10 mouse cellular contexts compared by ENCODE assay signal in the genomic region with DNA sequence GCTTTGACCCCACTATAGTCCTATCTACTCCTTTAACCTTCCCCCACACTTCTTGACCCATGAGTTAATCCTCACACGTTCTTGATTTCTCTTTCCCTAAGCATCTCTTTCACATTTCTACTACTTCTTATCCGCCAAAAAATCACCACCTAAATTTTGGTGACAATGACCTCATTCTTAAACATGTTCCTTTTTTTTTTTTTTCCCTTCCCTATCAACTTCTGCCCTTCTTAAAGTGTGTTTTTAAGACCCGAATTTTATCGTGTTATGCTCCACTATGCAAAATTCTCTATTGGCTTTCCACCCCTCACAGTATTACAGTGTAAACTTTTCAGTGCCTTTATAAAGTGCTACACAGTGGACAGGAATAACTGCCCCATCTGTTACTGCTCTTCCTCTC. TPM values are rescaled to one million over a fixed set of nuclear protein-coding genes. Genes with fewer than 3 reads are reported as not detected.
A peak's percentile ranks its signal among the peaks of the same experiment; 100 is the strongest.
DNase-seq lines count a peak whose midpoint lies in the region; ATAC-seq and TF ChIP-seq lines count a peak whose summit lies in the region.
"Had no signal": no experiment of that assay in that cellular context is flagged by ENCODE, and none has a peak within 500 bp of the region (broad histone marks: within the 10 kb centered on the region; RNA-seq: fewer than 3 reads in every experiment).

No protein-coding gene starts in this region.

- no peak for DNase-seq in lung, postnatal 0 days (ENCODE audit: low spot score)
- DNase-seq in lung, postnatal 14 days = no peak
- DNase-seq in liver, embryonic 14.5 days (ENCODE audit: low read depth in 3 of 3, low spot score in 3 of 3) = no peak
- DNase-seq in layer of hippocampus, adult 2 months (ENCODE audit: low spot score in 2 of 2) = no peak
- no peak for DNase-seq in gastrocnemius, postnatal 36 days
- DNase-seq in kidney, postnatal 4 days = no peak
- DNase-seq: cerebellum, postnatal 36 days; kidney, adult 11 months; thymus, adult 18-20 months had no signal

- no peaks in the 10 kb centered on the region for H3K27me3 ChIP-seq in lung, postnatal 0 days (replicated peaks; ENCODE audit: insufficient read depth, low read length)
- no peaks in the 10 kb centered on the region for H3K27me3 ChIP-seq in forebrain, embryonic 16.5 days (replicated peaks; ENCODE audit: control insufficient read depth, insufficient read depth, low read length)
- H3K27me3 ChIP-seq in liver, embryonic 14.5 days (ENCODE audit: control insufficient read depth, insufficient read depth, low read length) = no peaks in the 10 kb centered on the region

- H3K4me1 ChIP-seq in lung, postnatal 0 days (ENCODE audit: insufficient read depth, low read depth, low read length) = peaks cover 9% of the 10 kb centered on the region; the same call in 1 of the 2 replicates
- peaks cover 15% of the 10 kb centered on the region for H3K4me1 ChIP-seq in forebrain, embryonic 16.5 days (replicated peaks; ENCODE audit: control insufficient read depth, insufficient read depth, low read length)
- peaks cover 16% of the 10 kb centered on the region in 2 experiments for H3K4me1 ChIP-seq in liver, embryonic 14.5 days (replicated peaks; ENCODE audit: control insufficient read depth in 2 of 2, insufficient read depth in 2 of 2, low read length in 1 of 2)

- TF ChIP-seq CTCF in lung, postnatal 0 days (IDR thresholded peaks at IDR 0.05) = no peak
- no peak for TF ChIP-seq CTCF in liver, embryonic 14.5 days (IDR thresholded peaks at IDR 0.05; ENCODE audit: low read depth)
- TF ChIP-seq CTCF in layer of hippocampus, adult 2 months (conservative IDR thresholded peaks at IDR 0.05) = no peak

- no peaks in the 10 kb centered on the region for H3K9me3 ChIP-seq in lung, postnatal 0 days (ENCODE audit: low read length)
- H3K9me3 ChIP-seq in forebrain, embryonic 16.5 days (ENCODE audit: control insufficient read depth, low read length) = no peaks in the 10 kb centered on the region
- H3K9me3 ChIP-seq in liver, embryonic 14.5 days (ENCODE audit: control insufficient read depth, low read length) = no peaks in the 10 kb centered on the region

- H3K27ac ChIP-seq in lung, postnatal 0 days (ENCODE audit: low read length) = no peak overlapping the region
- H3K27ac ChIP-seq in forebrain, embryonic 16.5 days (ENCODE audit: low read length) = no peak overlapping the region
- no peak overlapping the region for H3K27ac ChIP-seq in liver, embryonic 14.5 days
- H3K27ac ChIP-seq in layer of hippocampus, adult 2 months = no peak overlapping the region

- intact Hi-C loops in gastrocnemius, postnatal 36 days (cut with DNase I) = loop anchor here (5.0 kb wide), 1 partner anchor 71 kb away; the partner anchor contains the start of gene Bmt2

- TF ChIP-seq EP300 in lung, postnatal 0 days (IDR thresholded peaks at IDR 0.05) = no peak
- no peak for TF ChIP-seq EP300 in liver, embryonic 14.5 days (IDR thresholded peaks at IDR 0.05; ENCODE audit: low read depth)

- no peak overlapping the region for H3K9ac ChIP-seq in lung, postnatal 0 days (replicated peaks; ENCODE audit: low read depth)
- no peak overlapping the region for H3K9ac ChIP-seq in forebrain, embryonic 16.5 days (replicated peaks; ENCODE audit: low read depth, low read length)
- 0 out of 2 replicates have a peak overlapping the region, but pooled peaks have one; percentile 95 for H3K9ac ChIP-seq in liver, embryonic 14.5 days (replicated peaks)

- WGBS in lung, postnatal 0 days = 58% methylated on average over 4 of the region's 4 CpGs
- 85% methylated on average over 4 of the region's 4 CpGs for WGBS in forebrain, embryonic 16.5 days
- 64% methylated on average over 4 of the region's 4 CpGs for WGBS in liver, embryonic 14.5 days (ENCODE audit: insufficient replicate concordance)

- no peaks in the 10 kb centered on the region for H3K36me3 ChIP-seq in lung, postnatal 0 days (ENCODE audit: insufficient read depth, low read length)
- peaks cover 4% of the 10 kb centered on the region for H3K36me3 ChIP-seq in forebrain, embryonic 16.5 days (ENCODE audit: control insufficient read depth, insufficient read depth)
- H3K36me3 ChIP-seq in liver, embryonic 14.5 days (replicated peaks; ENCODE audit: control insufficient read depth, insufficient read depth, low read depth) = peaks cover 2% of the 10 kb centered on the region

- H3K4me2 ChIP-seq in lung, postnatal 0 days (replicated peaks; ENCODE audit: low read depth, low read length) = peak overlapping the region; percentile 68
- H3K4me2 ChIP-seq in forebrain, embryonic 16.5 days (ENCODE audit: low read length) = peak overlapping the region; percentile 72
- peak overlapping the region; percentile 92 for H3K4me2 ChIP-seq in liver, embryonic 14.5 days (ENCODE audit: low read depth)

- H3K4me3 ChIP-seq in lung, postnatal 0 days (ENCODE audit: low read depth, low read length) = peak overlapping the region; percentile 92; the same call in 1 of the 2 replicates
- H3K4me3 ChIP-seq in forebrain, embryonic 16.5 days (replicated peaks; ENCODE audit: low read length) = no peak overlapping the region
- H3K4me3 ChIP-seq in liver, embryonic 14.5 days (ENCODE audit: insufficient read depth in 1 of 2, low read depth in 2 of 2, low read length in 2 of 2) = no peak overlapping the region; a peak in 1 of 4 replicates
- H3K4me3 ChIP-seq in layer of hippocampus, adult 2 months = no peak overlapping the region

- no peak for ATAC-seq in lung, postnatal 0 days
- ATAC-seq in forebrain, embryonic 16.5 days = no peak
- ATAC-seq in liver, embryonic 14.5 days (ENCODE audit: insufficient read depth) = no peak

RNA-seq across cellular contexts. Expression of gene Tmem168, which starts 1.5 kb away (rescaled TPM):
- polyA plus RNA-seq in lung, postnatal 0 days (2015; fragmentation: Nextera tagmentation; extraction: Ambion mirVana) = 29.4 and 36.7 TPM in 2 replicates
- 26.2 and 34.5 TPM in 2 replicates for polyA plus RNA-seq in forebrain, embryonic 16.5 days (2015; fragmentation: Nextera tagmentation; extraction: Ambion mirVana)
- polyA plus RNA-seq in liver, embryonic 14.5 days (2012; rRNA removed) = 3.6 and 5.1 TPM in 2 replicates
- polyA plus RNA-seq in liver, embryonic 14.5 days (2014; fragmentation: Nextera tagmentation; extraction: Ambion mirVana) = 12.3 and 13.4 TPM in 2 replicates
- 10 to 100 TPM; 14.2 to 16.9 TPM for total RNA-seq in layer of hippocampus, adult 2 months (2021)
- 1 to 10 TPM; 6.9 to 7.8 TPM for total RNA-seq in gastrocnemius, postnatal 36 days (2021)
